Mouse (Mus musculus): ENCODE measurements around the gene Adcy7.

Gene Adcy7

GRCm38 (mm10) chr8:88272231-88273050 lies at the start of gene Adcy7:
Adcy7 (plus strand) TSS chr8:88272403.
- DNase-seq = peak in 1 of 2 experiments; percentile 71

GRCm38 (mm10) chr8:88225358-88225757 lies 46.8 kb upstream of the Adcy7 start:
- DNase-seq = no peak

GRCm38 (mm10) chr8:88227851-88228250 lies 44.4 kb upstream of the Adcy7 start:
- DNase-seq = peak; percentile 25 to 32

- no peak for DNase-seq
These were observed 43.9 kb upstream of the Adcy7 start for GRCm38 (mm10) chr8:88228286-88228685.

GRCm38 (mm10) chr8:88228800-88229199 lies 43.4 kb upstream of the Adcy7 start:
- no peak for DNase-seq

- no peak for DNase-seq
These were observed 35.5 kb upstream of the Adcy7 start for GRCm38 (mm10) chr8:88236666-88237065.

GRCm38 (mm10) chr8:88237606-88238005 lies 34.6 kb upstream of the Adcy7 start:
- DNase-seq = no peak

GRCm38 (mm10) chr8:88239277-88239676 lies 32.9 kb upstream of the Adcy7 start:
- DNase-seq = no peak

- DNase-seq = no peak
These were observed 30.3 kb upstream of the Adcy7 start for GRCm38 (mm10) chr8:88241871-88242270.

- peak; percentile 68 to 78 for DNase-seq
These were observed 27.9 kb upstream of the Adcy7 start for GRCm38 (mm10) chr8:88244298-88244697.

GRCm38 (mm10) chr8:88252791-88253190 lies 19.4 kb upstream of the Adcy7 start:
- peak; percentile 34 to 80 for DNase-seq

- no peak for DNase-seq
These were observed 17.2 kb upstream of the Adcy7 start for GRCm38 (mm10) chr8:88254957-88255356.

GRCm38 (mm10) chr8:88258024-88258423 lies 14.2 kb upstream of the Adcy7 start:
- peak in 1 of 2 experiments; percentile 11 for DNase-seq

- no peak for DNase-seq
These were observed 13.7 kb upstream of the Adcy7 start for GRCm38 (mm10) chr8:88258544-88258943.

- DNase-seq = peak in 1 of 2 experiments; percentile 12
These were observed 11.7 kb upstream of the Adcy7 start for GRCm38 (mm10) chr8:88260466-88260980.

GRCm38 (mm10) chr8:88262831-88263635 lies 9.2 kb upstream of the Adcy7 start:
- peak in 1 of 2 experiments; percentile 31 for DNase-seq

- no peak for DNase-seq
These were observed 6.7 kb upstream of the Adcy7 start for GRCm38 (mm10) chr8:88265511-88265910.

GRCm38 (mm10) chr8:88266170-88266800 lies 5.9 kb upstream of the Adcy7 start:
- peak; percentile 68 to 91 for DNase-seq

GRCm38 (mm10) chr8:88266801-88267403 lies 5.3 kb upstream of the Adcy7 start:
- no peak for DNase-seq

GRCm38 (mm10) chr8:88269107-88269875 lies 2.9 kb upstream of the Adcy7 start:
- DNase-seq = no peak

- no peak for DNase-seq
These were observed 2.1 kb upstream of the Adcy7 start for GRCm38 (mm10) chr8:88270086-88270485.

- DNase-seq = no peak
These were observed 838 bp downstream of the Adcy7 start for GRCm38 (mm10) chr8:88273051-88273430.

All from kidney, postnatal 36 days (tissue).